Mouse (Mus musculus) limb, embryonic 13.5 days (tissue): ENCODE results near the gene Nudt3. TPM values are rescaled to one million over a fixed set of nuclear protein-coding genes. Genes with fewer than 3 reads are reported as not detected.
A peak's percentile ranks its signal among the peaks of the same experiment; 100 is the strongest.

Source experiments
- ATAC-seq: fragments of 200-750 bp; cut with Nextera tagmentation; 2 replicates; pipeline ENCODE4 v1.8.0; 2017; ENCODE audit warnings: low read depth, moderate number of reproducible peaks, moderate TSS enrichment; ENCODE audit not compliant: low FRiP score
- H3K27ac ChIP-seq: fragments of 300-500 bp; sonication (generic); 2 replicates; pipeline ENCODE4 v1.5.1; 2015; ENCODE audit warnings: inconsistent platforms, mild to moderate bottlenecking, moderate library complexity
- H3K27me3 ChIP-seq: fragments of 300-500 bp; sonication (generic); 2 replicates; pipeline ENCODE4 v1.6.1; 2015; ENCODE audit warnings: mild to moderate bottlenecking, inconsistent platforms
- H3K36me3 ChIP-seq: fragments of 300-500 bp; sonication (generic); 2 replicates; pipeline ENCODE4 v1.6.1; 2015; ENCODE audit warnings: inconsistent platforms, mild to moderate bottlenecking, moderate library complexity
- H3K4me1 ChIP-seq: fragments of 300-500 bp; sonication (generic); 2 replicates; pipeline ENCODE4 v1.6.1; 2015; ENCODE audit warnings: inconsistent platforms
- H3K4me2 ChIP-seq: fragments of 300-500 bp; sonication (generic); replicated peaks from 2 replicates; pipeline ENCODE4 v1.6.1; 2015; ENCODE audit warnings: inconsistent platforms, mild to moderate bottlenecking, moderate library complexity
- H3K4me3 ChIP-seq: fragments of 300-500 bp; sonication (generic); 2 replicates; pipeline ENCODE4 v1.5.1; 2015; ENCODE audit warnings: moderate library complexity, mild to moderate bottlenecking, inconsistent platforms
- H3K9ac ChIP-seq: fragments of 300-500 bp; sonication (generic); 2 replicates; pipeline ENCODE4 v1.6.1; 2015; ENCODE audit warnings: mild to moderate bottlenecking, inconsistent platforms
- H3K9me3 ChIP-seq: fragments of 300-500 bp; sonication (generic); 2 replicates; pipeline ENCODE4 v1.6.1; 2016; ENCODE audit warnings: inconsistent platforms
- WGBS: fragments of 180-500 bp; shearing (Covaris S2); methylation state at CpG from one replicate; pipeline ENCODE4 v1.1.7; 2015; 5-methylcytosine and 5-hydroxymethylcytosine counted together
- polyA plus RNA-seq: library from polyadenylated mRNA; unstranded; fragments of >200 nt; fragmentation: Nextera tagmentation; extraction: Ambion mirVana; gene quantifications from 2 replicates; pipeline ENCODE4 v1.2.1, GENCODE M21; 2015

Nudt3 gene
- polyA plus RNA-seq, 1 experiment from 2014 or later = 99.5 TPM

GRCm38 (mm10) chr17:27571315-27571714 is 52.0 kb downstream of the Nudt3 start:
- H3K27ac ChIP-seq = no peak overlapping the region
- no peak overlapping the region for H3K4me2 ChIP-seq
- H3K4me3 ChIP-seq = no peak overlapping the region
- no peak for ATAC-seq
- no peaks in the 10 kb centered on the region for H3K27me3 ChIP-seq
- peaks cover 35% of the 10 kb centered on the region for H3K36me3 ChIP-seq
- 75% methylated on average over 8 of the region's 8 CpGs for WGBS
- no peaks in the 10 kb centered on the region for H3K9me3 ChIP-seq
- peaks cover 21% of the 10 kb centered on the region for H3K4me1 ChIP-seq
- H3K9ac ChIP-seq = no peak overlapping the region

DNA sequence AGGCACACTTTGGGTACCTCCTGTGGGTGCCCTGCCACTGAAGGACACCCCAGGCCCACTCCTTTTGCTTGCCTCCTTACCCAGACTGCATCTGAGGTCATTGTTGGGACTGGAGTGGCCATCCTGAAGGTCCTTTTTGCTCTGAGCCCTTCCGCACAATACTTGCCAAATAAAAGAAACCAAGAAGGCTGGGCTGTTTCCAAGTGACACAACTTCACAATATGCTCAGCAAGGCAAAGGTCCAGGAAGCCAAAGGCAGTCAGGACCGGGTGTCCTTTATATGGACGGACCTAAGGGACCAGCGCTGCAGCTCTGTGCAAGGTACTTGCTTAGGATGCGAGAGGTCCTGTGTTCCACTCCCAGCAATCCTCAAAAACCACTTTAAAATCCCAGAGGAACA is 55.1 kb downstream of the Nudt3 start:
- Histone ChIP-seq H3K36me3 (peaks cover 18% of the 10 kb centered on the region; the same call in 1 of the 2 replicates), H3K9ac (no peak overlapping the region), H3K4me2 (no peak overlapping the region), H3K4me3 (no peak overlapping the region), H3K4me1 (peaks cover 20% of the 10 kb centered on the region), H3K27me3 (no peaks in the 10 kb centered on the region), H3K27ac (no peak overlapping the region), H3K9me3 (no peaks in the 10 kb centered on the region)
- no peak for ATAC-seq
- 92% methylated on average over 5 of the region's 5 CpGs for WGBS

DNA sequence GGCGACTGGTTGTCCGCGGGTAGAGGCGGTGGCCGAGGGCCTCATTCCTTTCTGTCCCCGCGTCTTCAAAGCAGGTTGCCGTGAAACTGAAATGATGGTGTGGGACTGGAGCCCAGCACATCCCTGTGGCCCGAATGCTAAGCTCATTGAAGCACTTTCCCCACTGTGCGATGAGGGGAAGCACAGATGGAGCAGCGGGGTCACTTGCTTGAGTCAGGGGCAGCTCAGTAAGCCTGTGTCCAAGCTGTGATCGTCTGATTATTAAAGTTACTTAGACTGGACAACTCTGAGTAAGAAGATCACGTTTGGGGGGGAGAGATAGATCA is 57.4 kb downstream of the Nudt3 start:
- H3K4me3 ChIP-seq = peak overlapping the region; percentile 67
- H3K9me3 ChIP-seq = no peaks in the 10 kb centered on the region
- H3K27ac ChIP-seq = peak overlapping the region; percentile 15; the same call in 1 of the 2 replicates
- peak overlapping the region; percentile 97 for H3K4me2 ChIP-seq
- peak overlapping the region; percentile 75 for H3K9ac ChIP-seq
- no peaks in the 10 kb centered on the region for H3K27me3 ChIP-seq
- peak; percentile 38 for ATAC-seq
- H3K4me1 ChIP-seq = peaks cover 28% of the 10 kb centered on the region
- peaks cover 22% of the 10 kb centered on the region for H3K36me3 ChIP-seq
- under 1% methylated on average over 13 of the region's 13 CpGs for WGBS

DNA sequence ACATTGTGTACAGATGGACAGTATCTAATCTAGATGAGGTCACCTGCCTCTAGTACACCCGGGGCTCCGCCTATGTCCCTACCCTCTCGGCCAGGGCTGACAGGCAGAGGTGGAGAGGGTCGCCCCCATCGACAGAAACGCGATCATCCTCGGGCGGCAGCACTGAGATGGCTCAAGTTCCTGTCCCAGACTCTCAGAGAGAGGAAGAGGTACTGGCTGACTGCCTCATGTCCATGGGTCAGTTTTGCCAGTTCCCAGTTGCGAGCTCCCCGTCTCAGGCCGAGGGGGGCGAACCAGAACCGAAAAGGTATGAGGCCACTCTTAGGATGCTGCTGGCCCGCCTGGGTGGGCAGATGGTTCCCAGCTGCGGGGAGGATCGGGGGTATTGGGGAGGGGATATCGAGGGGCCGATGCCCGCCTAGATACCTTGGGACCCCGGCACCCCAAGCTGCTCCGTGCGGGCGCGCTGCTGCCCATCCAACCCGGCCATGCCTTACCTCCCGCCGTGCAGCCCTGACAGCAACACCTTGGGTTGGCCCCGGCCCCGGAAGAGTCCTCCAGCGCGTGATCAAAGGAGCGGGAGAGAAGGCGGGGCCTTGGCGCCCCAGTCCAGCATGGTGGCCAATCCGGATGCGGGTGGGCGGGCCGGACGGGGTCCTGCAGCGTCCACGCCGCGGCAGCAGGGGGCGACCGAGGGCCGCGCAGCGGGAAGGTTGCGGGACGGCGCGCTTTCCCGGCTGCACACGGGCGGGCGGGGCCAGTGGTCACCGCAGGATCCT is 57.9 kb downstream of the Nudt3 start, which contains the start of gene AI413582:
Gene AI413582 (minus strand): TSS at position 594 of the 779 bp plus-strand sequence.
- Histone ChIP-seq H3K4me1 (peaks cover 28% of the 10 kb centered on the region), H3K27me3 (no peaks in the 10 kb centered on the region), H3K9me3 (no peaks in the 10 kb centered on the region), H3K36me3 (peaks cover 23% of the 10 kb centered on the region), H3K27ac (peak within 1 kb of the TSS; percentile 15; the same call in 1 of the 2 replicates), H3K9ac (peak within 1 kb of the TSS; percentile 75), H3K4me2 (peak within 1 kb of the TSS; percentile 97), H3K4me3 (peak within 1 kb of the TSS; percentile 67)
- ATAC-seq = peak; percentile 90
- WGBS = under 1% methylated on average over 58 of the region's 58 CpGs

DNA sequence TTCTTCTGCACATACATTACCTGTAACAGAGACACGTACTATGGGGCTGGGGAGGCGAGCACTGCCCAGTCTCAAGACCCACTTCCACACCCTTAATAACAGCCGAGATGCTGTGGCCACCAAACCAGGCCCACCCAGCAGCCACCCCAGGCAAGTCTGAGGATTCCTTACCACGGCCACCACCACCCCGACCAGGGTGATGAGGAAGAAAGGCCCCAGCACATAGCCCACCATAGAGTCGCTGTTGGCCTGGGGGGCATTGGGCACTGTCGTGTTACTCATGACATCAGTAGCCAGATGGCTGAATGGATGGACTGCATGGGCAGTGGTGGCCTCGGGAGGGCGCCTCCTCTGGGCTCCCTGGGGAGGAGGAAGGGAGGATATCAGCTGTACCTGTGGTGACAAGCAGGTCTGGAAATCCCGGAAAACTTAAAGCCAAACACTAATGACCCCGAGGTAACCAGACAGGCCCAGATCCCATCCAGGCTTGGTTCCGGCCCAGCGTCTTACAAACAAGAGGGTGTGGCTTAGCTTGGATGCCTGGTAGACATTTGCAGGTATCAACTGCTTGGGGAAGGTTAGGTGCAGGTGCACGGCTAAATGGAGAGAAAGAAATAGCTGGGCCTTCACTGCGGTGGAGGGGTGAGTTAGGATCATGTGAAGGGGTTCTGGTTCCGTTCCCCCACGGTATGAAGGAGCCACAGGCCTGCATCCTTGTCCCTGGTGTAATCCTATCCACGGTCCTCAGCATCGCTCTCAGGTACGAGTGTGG is 58.7 kb downstream of the Nudt3 start:
- Histone ChIP-seq H3K4me1 (peaks cover 34% of the 10 kb centered on the region), H3K27ac (0 out of 2 replicates have a peak overlapping the region, but pooled peaks have one; percentile 1), H3K27me3 (no peaks in the 10 kb centered on the region), H3K4me2 (peak overlapping the region; percentile 97), H3K9me3 (no peaks in the 10 kb centered on the region), H3K4me3 (peak overlapping the region; percentile 67), H3K9ac (peak overlapping the region; percentile 75), H3K36me3 (peaks cover 26% of the 10 kb centered on the region)
- 11% methylated on average over 20 of the region's 20 CpGs for WGBS
- ATAC-seq = no peak; the same call in 1 of the 2 replicates

- ATAC-seq = no peak
- H3K4me2 ChIP-seq = peak overlapping the region; percentile 97; the same call in 1 of the 2 replicates
- no peak overlapping the region for H3K9ac ChIP-seq
- peaks cover 26% of the 10 kb centered on the region for H3K36me3 ChIP-seq
- no peaks in the 10 kb centered on the region for H3K9me3 ChIP-seq
- H3K4me1 ChIP-seq = peaks cover 40% of the 10 kb centered on the region
- H3K4me3 ChIP-seq = no peak overlapping the region
- 46% methylated on average over 7 of the region's 7 CpGs for WGBS
- H3K27me3 ChIP-seq = no peaks in the 10 kb centered on the region
- no peak overlapping the region for H3K27ac ChIP-seq
Observed at GRCm38 (mm10) chr17:27563771-27564244, 59.5 kb downstream of the Nudt3 start.

DNA sequence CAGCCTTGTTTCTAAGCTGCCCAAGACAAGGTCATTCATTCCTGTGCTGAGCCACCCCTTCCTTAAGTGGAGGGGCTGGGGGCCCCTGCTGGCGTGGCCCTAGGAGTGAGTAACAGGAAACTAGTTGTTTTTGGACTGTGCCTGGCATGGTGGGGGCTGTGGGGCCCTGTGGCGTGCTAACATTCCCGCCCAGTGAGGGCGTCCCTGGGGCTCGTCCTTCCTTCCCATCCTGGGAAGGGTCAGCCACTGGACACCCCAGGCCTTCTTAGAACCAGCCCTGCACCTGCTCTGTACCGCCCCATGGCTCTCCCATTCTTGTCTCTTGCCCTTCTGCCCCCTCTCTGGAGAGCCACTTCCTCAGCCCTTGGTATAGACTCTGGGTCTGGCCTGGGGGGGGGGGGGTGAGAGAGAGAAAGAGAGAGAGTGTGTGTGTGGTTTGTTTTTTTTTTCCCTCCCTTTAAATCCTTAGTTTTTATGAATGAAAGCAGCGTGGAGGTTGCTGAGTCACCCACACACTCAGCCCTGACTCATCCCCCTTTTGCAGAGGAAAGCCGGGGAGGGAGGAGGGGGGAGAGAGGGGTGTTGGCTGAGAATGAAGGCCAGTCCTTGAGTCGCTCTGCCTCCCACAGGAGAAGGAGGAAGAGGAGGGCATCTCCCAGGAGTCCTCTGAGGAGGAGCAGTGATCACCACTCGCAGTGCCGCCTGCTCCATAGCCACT is 61.3 kb downstream of the Nudt3 start:
- 70% methylated on average over 9 of the region's 11 CpGs for WGBS
- no peak overlapping the region for H3K4me3 ChIP-seq
- H3K4me1 ChIP-seq = peaks cover 53% of the 10 kb centered on the region
- no peaks in the 10 kb centered on the region for H3K9me3 ChIP-seq
- no peaks in the 10 kb centered on the region for H3K27me3 ChIP-seq
- no peak for ATAC-seq
- H3K4me2 ChIP-seq = no peak overlapping the region
- H3K9ac ChIP-seq = no peak overlapping the region
- H3K27ac ChIP-seq = no peak overlapping the region
- H3K36me3 ChIP-seq = peaks cover 26% of the 10 kb centered on the region

GRCm38 (mm10) chr17:27560926-27561480 is 62.3 kb downstream of the Nudt3 start:
- Histone ChIP-seq H3K36me3 (peaks cover 26% of the 10 kb centered on the region), H3K27me3 (no peaks in the 10 kb centered on the region), H3K4me2 (no peak overlapping the region), H3K27ac (no peak overlapping the region), H3K4me3 (no peak overlapping the region), H3K9ac (no peak overlapping the region), H3K9me3 (no peaks in the 10 kb centered on the region), H3K4me1 (peaks cover 44% of the 10 kb centered on the region)
- 84% methylated on average over 13 of the region's 13 CpGs for WGBS
- no peak for ATAC-seq

DNA sequence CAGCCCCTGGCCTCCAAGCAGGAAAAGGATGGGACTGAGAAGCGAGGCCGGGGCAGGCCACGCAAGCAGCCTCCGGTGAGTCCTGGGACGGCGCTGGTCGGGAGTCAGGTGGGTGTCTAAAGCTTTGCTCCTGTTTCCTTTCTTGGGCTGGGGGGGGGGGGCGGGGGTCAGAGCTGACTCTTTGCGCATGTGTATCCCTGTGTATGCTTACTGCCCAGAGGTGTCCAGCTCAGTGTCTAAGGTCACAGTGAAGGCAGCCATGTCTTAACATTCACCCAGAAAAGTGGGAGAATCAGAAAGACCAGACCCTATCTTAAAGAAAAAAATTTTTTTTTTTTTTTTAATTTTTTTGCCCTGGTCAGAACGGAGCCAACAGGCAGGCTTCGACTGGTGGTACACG is 63.7 kb downstream of the Nudt3 start:
- Histone ChIP-seq H3K27ac (no peak overlapping the region), H3K9me3 (no peaks in the 10 kb centered on the region), H3K27me3 (no peaks in the 10 kb centered on the region)

GRCm38 (mm10) chr17:27558845-27559244 is 64.5 kb downstream of the Nudt3 start:
- no peak for ATAC-seq
- Histone ChIP-seq H3K36me3 (peaks cover 24% of the 10 kb centered on the region), H3K27ac (no peak overlapping the region), H3K4me3 (peak overlapping the region; percentile 85), H3K9me3 (no peaks in the 10 kb centered on the region), H3K9ac (no peak overlapping the region), H3K4me2 (peak overlapping the region; percentile 81), H3K4me1 (peaks cover 47% of the 10 kb centered on the region), H3K27me3 (no peaks in the 10 kb centered on the region)
- 6% methylated on average over 5 of the region's 5 CpGs for WGBS

More for the DNA sequence above, 63.7 kb downstream of the Nudt3 start:
- Histone ChIP-seq H3K4me1 (peaks cover 42% of the 10 kb centered on the region), H3K36me3 (peaks cover 26% of the 10 kb centered on the region), H3K4me3 (no peak overlapping the region), H3K4me2 (peak overlapping the region; percentile 81; the same call in 1 of the 2 replicates), H3K9ac (no peak overlapping the region)
- WGBS = 74% methylated on average over 11 of the region's 12 CpGs
- ATAC-seq = no peak

DNA sequence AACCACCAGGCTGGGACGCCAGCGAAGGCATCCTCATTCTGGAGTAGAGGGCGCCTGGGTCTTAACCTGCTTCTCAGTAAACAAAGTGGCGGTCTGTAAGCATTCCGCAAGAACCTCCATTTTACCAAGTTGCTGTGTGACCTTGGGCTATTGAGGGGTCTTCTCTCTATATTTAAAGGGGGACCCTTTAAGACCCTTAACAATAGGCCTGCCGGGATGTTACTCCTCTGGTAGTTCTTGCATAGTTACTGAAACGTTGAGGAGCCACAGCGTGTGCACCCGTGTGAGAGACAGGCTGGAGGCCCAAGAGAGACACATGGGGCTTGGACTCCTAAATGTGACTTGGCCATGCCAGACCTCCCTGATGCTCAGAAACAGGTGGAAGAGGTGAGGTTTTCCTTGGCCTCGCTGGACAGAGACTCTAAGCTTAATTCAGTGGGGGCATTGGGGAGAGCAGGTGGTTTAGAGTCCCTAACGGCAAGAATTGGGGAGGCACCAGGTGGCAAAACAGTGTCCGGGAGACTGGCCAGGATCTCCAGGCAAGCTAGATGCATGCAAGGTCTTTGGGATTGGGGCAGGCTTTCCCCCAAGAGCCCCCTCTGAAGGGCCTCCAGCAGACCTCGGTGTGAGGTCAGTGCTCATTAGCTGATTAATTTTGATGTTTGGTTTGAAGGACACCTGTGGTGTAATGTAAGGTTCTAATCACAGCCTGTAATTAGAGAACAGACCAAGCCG is 65.2 kb downstream of the Nudt3 start:
- WGBS = under 1% methylated on average over 14 of the region's 14 CpGs
- Histone ChIP-seq H3K27ac (peak overlapping the region; percentile 98), H3K4me3 (peak overlapping the region; percentile 85), H3K9ac (peak overlapping the region; percentile 90), H3K27me3 (no peaks in the 10 kb centered on the region), H3K4me2 (peak overlapping the region; percentile 81), H3K4me1 (peaks cover 47% of the 10 kb centered on the region), H3K9me3 (no peaks in the 10 kb centered on the region), H3K36me3 (peaks cover 21% of the 10 kb centered on the region)
- ATAC-seq = no peak
